Mouse (Mus musculus): ENCODE measurements around the gene Plekhm2.

DNA sequence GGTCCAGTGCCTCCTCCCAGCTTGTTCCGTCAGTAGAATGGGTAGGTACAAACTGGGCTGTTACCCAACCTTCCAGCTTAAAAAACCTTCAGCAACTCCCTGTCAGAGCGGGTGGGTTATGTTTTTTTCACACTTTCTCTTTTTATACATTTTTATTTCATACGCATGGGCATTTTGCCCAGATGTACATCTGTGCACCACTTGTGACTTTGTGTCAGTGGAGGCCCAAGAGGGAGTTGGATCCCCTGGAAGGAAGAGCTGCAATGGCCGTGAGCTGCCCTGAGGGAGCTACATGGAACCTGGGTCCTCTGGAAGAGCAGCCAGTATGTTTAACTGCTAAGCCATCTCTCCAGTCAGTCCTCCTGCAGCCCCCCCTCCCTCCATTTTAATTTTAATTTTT lies 6.7 kb upstream of the Plekhm2 start:
- TF ChIP-seq TAL1 (IDR thresholded peaks at IDR 0.05; ENCODE audit: low read length): no peak
- no peak for TF ChIP-seq GATA1 (IDR thresholded peaks at IDR 0.05; ENCODE audit: low read length)

Data from erythroblast, embryonic 14.5 days (primary cell).